Mouse (Mus musculus): ENCODE data around the gene Btbd35f13. TPM values are rescaled to one million over a fixed set of nuclear protein-coding genes. Genes with fewer than 3 reads are reported as not detected.
"Not testable (repeated sequence)": the region's sequence is repeated elsewhere in the genome, so short reads cannot be mapped to it uniquely, and the experiment has no call there.

The Btbd35f13 gene
- polyA plus RNA-seq (2015; fragmentation: Nextera tagmentation; extraction: Ambion mirVana), result not detected in 2 replicates

DNA sequence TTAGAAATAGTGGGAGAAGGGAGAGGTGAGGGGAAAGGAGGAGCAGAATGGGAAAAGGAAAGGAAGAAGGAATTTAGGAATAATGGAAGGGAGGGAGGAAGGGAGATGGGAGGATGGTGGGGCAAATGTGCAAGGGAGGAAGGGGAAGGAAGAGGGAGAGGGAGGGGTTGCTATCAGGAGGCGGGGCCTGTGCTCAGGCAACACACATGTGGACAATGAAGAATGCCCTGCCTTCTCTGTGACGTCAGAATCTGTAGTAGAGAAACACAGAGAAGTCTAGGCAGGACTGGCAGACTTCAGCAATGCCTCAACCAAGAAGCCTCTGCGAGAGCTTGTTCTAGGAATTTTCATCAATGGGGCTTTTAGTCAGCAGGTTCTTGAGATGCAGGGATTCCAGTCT, at the start of gene Btbd35f13:
Btbd35f13 (plus strand) TSS at position 301 of the 400 bp plus-strand sequence.
- not testable (repeated sequence) for H3K4me2 ChIP-seq (ENCODE audit: low read depth, low read length); H3K9ac ChIP-seq (ENCODE audit: low read length); H3K4me3 ChIP-seq (replicated peaks; ENCODE audit: low read length); H3K4me1 ChIP-seq (ENCODE audit: control insufficient read depth, insufficient read depth, low read length); H3K27me3 ChIP-seq (ENCODE audit: control insufficient read depth, insufficient read depth, low read length); H3K36me3 ChIP-seq (ENCODE audit: control insufficient read depth, insufficient read depth, low read length); H3K9me3 ChIP-seq (replicated peaks; ENCODE audit: control insufficient read depth, low read length); H3K27ac ChIP-seq (ENCODE audit: low read length); ATAC-seq (ENCODE audit: insufficient read depth, low FRiP score)
- 61% methylated on average over 2 of the region's 3 CpGs for WGBS

DNA sequence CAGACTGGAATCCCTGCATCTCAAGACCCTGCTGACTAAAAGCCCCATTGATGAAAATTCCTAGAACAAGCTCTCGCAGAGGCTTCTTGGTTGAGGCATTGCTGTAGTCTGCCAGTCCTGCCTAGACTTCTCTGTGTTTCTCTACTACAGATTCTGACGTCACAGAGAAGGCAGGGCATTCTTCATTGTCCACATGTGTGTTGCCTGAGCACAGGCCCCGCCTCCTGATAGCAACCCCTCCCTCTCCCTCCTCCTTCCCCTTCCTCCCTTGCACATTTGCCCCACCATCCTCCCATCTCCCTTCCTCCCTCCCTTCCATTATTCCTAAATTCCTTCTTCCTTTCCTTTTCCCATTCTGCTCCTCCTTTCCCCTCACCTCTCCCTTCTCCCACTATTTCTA, 45.3 kb downstream of the Btbd35f13 start, which contains the start of gene Btbd35f14:
Btbd35f14 (minus strand) TSS at position 101 of the 400 bp plus-strand sequence.
- not testable (repeated sequence) for H3K9me3 ChIP-seq (replicated peaks; ENCODE audit: control insufficient read depth, low read length); H3K4me2 ChIP-seq (ENCODE audit: low read depth, low read length); H3K9ac ChIP-seq (ENCODE audit: low read length); ATAC-seq (ENCODE audit: insufficient read depth, low FRiP score); H3K4me1 ChIP-seq (ENCODE audit: control insufficient read depth, insufficient read depth, low read length); H3K36me3 ChIP-seq (ENCODE audit: control insufficient read depth, insufficient read depth, low read length); H3K4me3 ChIP-seq (replicated peaks; ENCODE audit: low read length); H3K27ac ChIP-seq (ENCODE audit: low read length); H3K27me3 ChIP-seq (ENCODE audit: control insufficient read depth, insufficient read depth, low read length)
- no CpG with 5 or more reads among the region's 3 CpGs for WGBS

Other genes with a start within 250 kb of the Btbd35f13 start
- not detected in 2 replicates for gene Btbd35f15, start 79.9 kb upstream of the Btbd35f13 start, polyA plus RNA-seq (2015; fragmentation: Nextera tagmentation; extraction: Ambion mirVana)
- not detected in 2 replicates for gene Btbd35f14, start 45.2 kb downstream of the Btbd35f13 start, polyA plus RNA-seq (2015; fragmentation: Nextera tagmentation; extraction: Ambion mirVana)

Data from stomach, embryonic 16.5 days (tissue).